ENCODE assay signal across 8 mouse cellular contexts in the genomic region with DNA sequence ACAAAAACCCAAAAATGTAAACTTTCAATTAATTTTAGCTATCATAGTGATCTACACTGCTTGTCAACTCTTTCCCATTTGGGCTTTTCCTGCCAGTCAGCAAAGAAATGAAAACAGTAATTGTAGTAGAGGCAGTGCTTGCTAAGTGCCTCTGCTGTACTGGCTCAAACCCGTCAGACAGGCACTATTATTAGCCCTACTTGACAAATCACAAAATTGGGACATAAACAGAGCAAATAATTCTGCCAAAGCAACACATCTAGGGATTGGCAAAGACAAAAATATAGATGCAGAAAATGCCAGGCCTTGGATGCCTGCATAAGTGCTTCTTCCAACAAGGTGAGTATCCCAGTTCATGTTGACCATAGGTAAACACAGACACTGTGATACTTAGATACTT. TPM values are rescaled to one million over a fixed set of nuclear protein-coding genes. Genes with fewer than 3 reads are reported as not detected.
A peak's percentile ranks its signal among the peaks of the same experiment; 100 is the strongest.
DNase-seq lines count a peak whose midpoint lies in the region; ATAC-seq lines count a peak whose summit lies in the region.

No protein-coding gene starts in this region.

- H3K4me3 ChIP-seq in erythroblast, embryonic 14.5 days (replicated peaks): peak overlapping the region; percentile 94
- peak overlapping the region; percentile 99; the same call in 1 of the 2 replicates for H3K4me3 ChIP-seq in limb, embryonic 12.5 days (replicated peaks)
- 0 out of 2 replicates have a peak overlapping the region, but pooled peaks have one; percentile 100 for H3K4me3 ChIP-seq in neural tube, embryonic 13.5 days

- peak; percentile 12 for DNase-seq in lung, postnatal 36 days
- no peak for DNase-seq in lung, adult 18-20 months
- DNase-seq in embryo, embryonic 11 days: no peak
- no peak for DNase-seq in spleen, postnatal 36 days (ENCODE audit: low spot score in 2 of 2)

- H3K9me3 ChIP-seq in erythroblast, embryonic 14.5 days (ENCODE audit: control insufficient read depth, low read length): no peaks in the 10 kb centered on the region
- no peaks in the 10 kb centered on the region for H3K9me3 ChIP-seq in limb, embryonic 12.5 days
- no peaks in the 10 kb centered on the region for H3K9me3 ChIP-seq in neural tube, embryonic 13.5 days

- H3K4me1 ChIP-seq in erythroblast, embryonic 14.5 days (ENCODE audit: control insufficient read depth): peaks cover 37% of the 10 kb centered on the region
- peaks cover 27% of the 10 kb centered on the region for H3K4me1 ChIP-seq in limb, embryonic 12.5 days (replicated peaks)
- H3K4me1 ChIP-seq in neural tube, embryonic 13.5 days (replicated peaks): peaks cover 35% of the 10 kb centered on the region

- H3K27ac ChIP-seq in limb, embryonic 12.5 days: no peak overlapping the region
- no peak overlapping the region for H3K27ac ChIP-seq in neural tube, embryonic 13.5 days (replicated peaks)

- H3K4me2 ChIP-seq in limb, embryonic 12.5 days: peak overlapping the region; percentile 81
- H3K4me2 ChIP-seq in neural tube, embryonic 13.5 days: peak overlapping the region; percentile 75

- WGBS in limb, embryonic 12.5 days: 74% methylated on average over 1 of the region's 1 CpGs
- 80% methylated on average over 1 of the region's 1 CpGs for WGBS in neural tube, embryonic 13.5 days

- no peaks in the 10 kb centered on the region for H3K27me3 ChIP-seq in erythroblast, embryonic 14.5 days (ENCODE audit: control insufficient read depth)
- no peaks in the 10 kb centered on the region for H3K27me3 ChIP-seq in limb, embryonic 12.5 days
- H3K27me3 ChIP-seq in neural tube, embryonic 13.5 days: no peaks in the 10 kb centered on the region

- ATAC-seq in erythroblast, adult 5-6 weeks (replicated peaks; ENCODE audit: low FRiP score, poor library complexity, severe bottlenecking): no peak
- no peak for ATAC-seq in limb, embryonic 12.5 days (ENCODE audit: insufficient number of reproducible peaks, insufficient read depth, low FRiP score, low TSS enrichment, low read depth)
- ATAC-seq in neural tube, embryonic 13.5 days (ENCODE audit: low read depth): no peak

- H3K36me3 ChIP-seq in erythroblast, embryonic 14.5 days (ENCODE audit: control insufficient read depth): peaks cover 22% of the 10 kb centered on the region
- H3K36me3 ChIP-seq in limb, embryonic 12.5 days: peaks cover 33% of the 10 kb centered on the region
- H3K36me3 ChIP-seq in neural tube, embryonic 13.5 days: peaks cover 32% of the 10 kb centered on the region

- H3K9ac ChIP-seq in limb, embryonic 12.5 days (replicated peaks): no peak overlapping the region
- peak overlapping the region; percentile 98; the same call in 1 of the 2 replicates for H3K9ac ChIP-seq in neural tube, embryonic 13.5 days

RNA-seq across cellular contexts. Expression of gene Ubfd1, which starts 1.3 kb away (rescaled TPM):
- 0.71 and 0.78 TPM in 2 replicates for polyA plus RNA-seq in erythroblast, embryonic 14.5 days (2012)
- 6.7 and 9.8 TPM in 2 replicates for total RNA-seq in erythroblast, adult 5-6 weeks (2015; ENCODE audit: low replicate concordance)
- total RNA-seq in erythroblast, adult 5-6 weeks (2017; ENCODE audit: low replicate concordance): 5.5 and 7.7 TPM in 2 replicates
- polyA plus RNA-seq in limb, embryonic 12.5 days (2016; fragmentation: Nextera tagmentation; extraction: Ambion mirVana): 94.6 and 100.0 TPM in 2 replicates
- polyA plus RNA-seq in neural tube, embryonic 13.5 days (2015; fragmentation: Nextera tagmentation; extraction: Ambion mirVana): 68.0 and 76.7 TPM in 2 replicates

RNA-seq across cellular contexts. Expression of gene Ears2, which starts 1.4 kb away (rescaled TPM):
- 0.10 and 0.21 TPM in 2 replicates for polyA plus RNA-seq in erythroblast, embryonic 14.5 days (2012)
- 0.42 TPM in 1 of 2 replicates, not detected in the other for total RNA-seq in erythroblast, adult 5-6 weeks (2015; ENCODE audit: low replicate concordance)
- 0.43 and 0.56 TPM in 2 replicates for total RNA-seq in erythroblast, adult 5-6 weeks (2017; ENCODE audit: low replicate concordance)
- polyA plus RNA-seq in limb, embryonic 12.5 days (2016; fragmentation: Nextera tagmentation; extraction: Ambion mirVana): 15.9 and 16.1 TPM in 2 replicates
- polyA plus RNA-seq in neural tube, embryonic 13.5 days (2015; fragmentation: Nextera tagmentation; extraction: Ambion mirVana): 9.8 and 9.9 TPM in 2 replicates

RNA-seq across cellular contexts. Expression of gene Ndufab1, which starts 36.0 kb away (rescaled TPM):
- 79.8 and 110 TPM in 2 replicates for polyA plus RNA-seq in erythroblast, embryonic 14.5 days (2012)
- total RNA-seq in erythroblast, adult 5-6 weeks (2015; ENCODE audit: low replicate concordance): 69.2 and 72.3 TPM in 2 replicates
- total RNA-seq in erythroblast, adult 5-6 weeks (2017; ENCODE audit: low replicate concordance): 16.9 and 27.0 TPM in 2 replicates
- 666 and 716 TPM in 2 replicates for polyA plus RNA-seq in limb, embryonic 12.5 days (2016; fragmentation: Nextera tagmentation; extraction: Ambion mirVana)
- polyA plus RNA-seq in neural tube, embryonic 13.5 days (2015; fragmentation: Nextera tagmentation; extraction: Ambion mirVana): 715 and 766 TPM in 2 replicates

RNA-seq across cellular contexts. Expression of gene Gga2, which starts 44.6 kb away (rescaled TPM):
- polyA plus RNA-seq in erythroblast, embryonic 14.5 days (2012): 2.7 and 2.9 TPM in 2 replicates
- 3.6 and 5.4 TPM in 2 replicates for total RNA-seq in erythroblast, adult 5-6 weeks (2015; ENCODE audit: low replicate concordance)
- 3.2 and 5.2 TPM in 2 replicates for total RNA-seq in erythroblast, adult 5-6 weeks (2017; ENCODE audit: low replicate concordance)
- polyA plus RNA-seq in limb, embryonic 12.5 days (2016; fragmentation: Nextera tagmentation; extraction: Ambion mirVana): 160 and 166 TPM in 2 replicates
- 50.9 and 63.7 TPM in 2 replicates for polyA plus RNA-seq in neural tube, embryonic 13.5 days (2015; fragmentation: Nextera tagmentation; extraction: Ambion mirVana)

Comparison
In these comparisons a context has a peak if more than half of its experiments do, and no peak if none do; other contexts are left out.
1. RNA of gene Ubfd1, which starts 1.3 kb away (polyA plus RNA-seq): 94.6 to 100.0 TPM in limb, embryonic 12.5 days and 68.0 to 76.7 TPM in neural tube, embryonic 13.5 days; 0.71 to 0.78 TPM in erythroblast, embryonic 14.5 days; every median in the first group is over 10 times any median in the second.
2. Peak in every context shown above with its lines, with median percentiles within 50 percentile points of each other: H3K4me3 ChIP-seq.